Mouse (Mus musculus) cerebellum, adult 11-12 months (tissue): ENCODE data around the gene Olfr160.

Experiments used
- DNase-seq: peaks from one replicate; pipeline ENCODE4 v3.0.0; 2022

The Olfr160 gene

GRCm38 (mm10) chr9:37716150-37716549, at the start of gene Olfr160:
Gene Olfr160 (minus strand): TSS chr9:37716250.
- DNase-seq = no peak

GRCm38 (mm10) chr9:37762541-37762940, 46.5 kb upstream of the Olfr160 start:
- DNase-seq = no peak

- DNase-seq = no peak
Measured at GRCm38 (mm10) chr9:37761728-37762127, 45.7 kb upstream of the Olfr160 start.

GRCm38 (mm10) chr9:37752006-37752405, 36.0 kb upstream of the Olfr160 start:
- DNase-seq = no peak

- no peak for DNase-seq
Measured at GRCm38 (mm10) chr9:37751467-37751866, 35.4 kb upstream of the Olfr160 start.

- DNase-seq = no peak
Measured at GRCm38 (mm10) chr9:37750319-37751075, 34.4 kb upstream of the Olfr160 start.

GRCm38 (mm10) chr9:37744806-37745205, 28.8 kb upstream of the Olfr160 start, which contains the start of gene Olfr874:
Gene Olfr874 (plus strand): TSS chr9:37745106.
- no peak for DNase-seq

GRCm38 (mm10) chr9:37734310-37734709, 18.3 kb upstream of the Olfr160 start:
- no peak for DNase-seq

- DNase-seq = no peak
Measured at GRCm38 (mm10) chr9:37689970-37690686, 25.9 kb downstream of the Olfr160 start.

GRCm38 (mm10) chr9:37687941-37688303, 28.1 kb downstream of the Olfr160 start:
- DNase-seq = no peak

- DNase-seq = no peak
Measured at GRCm38 (mm10) chr9:37687288-37687940, 28.6 kb downstream of the Olfr160 start.

- DNase-seq = no peak
Measured at GRCm38 (mm10) chr9:37681123-37681522, 34.9 kb downstream of the Olfr160 start.

- DNase-seq = no peak
Measured at GRCm38 (mm10) chr9:37675287-37675686, 40.8 kb downstream of the Olfr160 start.

GRCm38 (mm10) chr9:37670261-37670660, 45.8 kb downstream of the Olfr160 start:
- DNase-seq = no peak

- DNase-seq = no peak
Measured at GRCm38 (mm10) chr9:37669678-37670077, 46.4 kb downstream of the Olfr160 start.

- DNase-seq = no peak
Measured at GRCm38 (mm10) chr9:37669115-37669514, 46.9 kb downstream of the Olfr160 start, which contains the start of gene Panx3. Gene Panx3 (minus strand): TSS chr9:37669235.

GRCm38 (mm10) chr9:37666045-37666444, 50.0 kb downstream of the Olfr160 start:
- no peak for DNase-seq

- no peak for DNase-seq
Measured at GRCm38 (mm10) chr9:37664604-37665003, 51.4 kb downstream of the Olfr160 start.

GRCm38 (mm10) chr9:37663210-37663609, 52.8 kb downstream of the Olfr160 start:
- DNase-seq = no peak

- DNase-seq = no peak
Measured at GRCm38 (mm10) chr9:37659413-37659812, 56.6 kb downstream of the Olfr160 start.
